Mouse (Mus musculus) heart, adult 2 months (tissue): ENCODE data around the gene Tmem14a.

Source experiments
- CTCF ChIP-seq: fragments of 200-600 bp; IDR thresholded peaks from 2 replicates; pipeline ENCODE4 v1.8.1; 2022; ENCODE audit warnings: antibody characterized with exemption, mild to moderate bottlenecking, moderate library complexity
- POLR2A ChIP-seq: fragments of 200-500 bp; IDR thresholded peaks from 2 replicates; pipeline ENCODE4 v1.6.1; 2011; ENCODE audit warnings: mild to moderate bottlenecking, low read depth, low read length, control low read depth; ENCODE audit not compliant: insufficient read depth

GRCm38 (mm10) chr1:21256871-21257270, 38.5 kb downstream of the Tmem14a start:
- TF ChIP-seq POLR2A = no peak
- TF ChIP-seq CTCF = no peak
